Mouse (Mus musculus) cerebellum, adult (tissue): Measurements from ENCODE around the gene Hif3a.

Source experiments
- ATAC-seq: cut with Nextera tagmentation; 2 replicates; pipeline ENCODE4 v1.9.2; 2017; ENCODE audit warnings: mild to moderate bottlenecking, moderate library complexity, mixed read lengths; ENCODE audit not compliant: insufficient number of reproducible peaks, low FRiP score, low TSS enrichment

Hif3a gene

GRCm38 (mm10) chr7:17058071-17058689 lies 4.0 kb downstream of the Hif3a start:
- 0 out of 2 replicates have a peak, but pooled peaks have one; percentile 2 for ATAC-seq

GRCm38 (mm10) chr7:17056601-17057523 lies 5.4 kb downstream of the Hif3a start:
- ATAC-seq: 0 out of 2 replicates have a peak, but pooled peaks have one; percentile 12

GRCm38 (mm10) chr7:17056081-17056581 lies 6.1 kb downstream of the Hif3a start:
- ATAC-seq: peak; percentile 88

GRCm38 (mm10) chr7:17055287-17055946 lies 6.8 kb downstream of the Hif3a start:
- no peak for ATAC-seq

- ATAC-seq: no peak
Observed at GRCm38 (mm10) chr7:17054325-17054989, 7.8 kb downstream of the Hif3a start.

GRCm38 (mm10) chr7:17050933-17051594 lies 11.2 kb downstream of the Hif3a start:
- ATAC-seq: peak; percentile 58; the same call in 1 of the 2 replicates

GRCm38 (mm10) chr7:17050491-17050890 lies 11.7 kb downstream of the Hif3a start:
- no peak for ATAC-seq

- no peak for ATAC-seq
Observed at GRCm38 (mm10) chr7:17048431-17049190, 13.6 kb downstream of the Hif3a start.

- no peak for ATAC-seq
Observed at GRCm38 (mm10) chr7:17047041-17047682, 15.1 kb downstream of the Hif3a start.

- ATAC-seq: no peak
Observed at GRCm38 (mm10) chr7:17045743-17046142, 16.5 kb downstream of the Hif3a start.

- no peak for ATAC-seq
Observed at GRCm38 (mm10) chr7:17039373-17039772, 22.9 kb downstream of the Hif3a start.

GRCm38 (mm10) chr7:17038018-17038695 lies 24.1 kb downstream of the Hif3a start:
- ATAC-seq: no peak

- no peak for ATAC-seq
Observed at GRCm38 (mm10) chr7:17030239-17030638, 32.0 kb downstream of the Hif3a start.

- ATAC-seq: no peak
Observed at GRCm38 (mm10) chr7:17028923-17029322, 33.3 kb downstream of the Hif3a start.

GRCm38 (mm10) chr7:17027588-17028343 lies 34.5 kb downstream of the Hif3a start, which contains the start of gene Ppp5c:
Gene Ppp5c (minus strand): TSS chr7:17027924.
- peak; percentile 62 for ATAC-seq

GRCm38 (mm10) chr7:17026710-17027587 lies 35.3 kb downstream of the Hif3a start:
- ATAC-seq: peak; percentile 64
